Mouse (Mus musculus) embryonic facial prominence, embryonic 14.5 days (tissue): ENCODE results near the gene Tmem242. TPM values are rescaled to one million over a fixed set of nuclear protein-coding genes. Genes with fewer than 3 reads are reported as not detected.

Experiments used
- ATAC-seq: fragments of 200-750 bp; cut with Nextera tagmentation; 2 replicates; pipeline ENCODE4 v1.8.0; 2017; ENCODE audit warnings: low read depth, moderate number of reproducible peaks, moderate TSS enrichment
- DNase-seq: peaks from one replicate; pipeline ENCODE4 v3.0.0-alpha.2; 2015; ENCODE audit warnings: low spot score
- H3K27ac ChIP-seq: fragments of 300-500 bp; sonication (generic); replicated peaks from 2 replicates; pipeline ENCODE4 v1.5.1; 2014; ENCODE audit warnings: low read depth, mild to moderate bottlenecking, low read length, moderate library complexity
- H3K27me3 ChIP-seq: fragments of 300-500 bp; sonication (generic); replicated peaks from 2 replicates; pipeline ENCODE4 v1.6.1; 2014; ENCODE audit warnings: low read length; ENCODE audit not compliant: control insufficient read depth, insufficient read depth
- H3K36me3 ChIP-seq: fragments of 300-500 bp; sonication (generic); 2 replicates; pipeline ENCODE4 v1.6.1; 2014; ENCODE audit warnings: low read length, mixed read lengths; ENCODE audit not compliant: control insufficient read depth, insufficient read depth
- H3K4me1 ChIP-seq: fragments of 300-500 bp; sonication (generic); 2 replicates; pipeline ENCODE4 v1.6.1; 2014; ENCODE audit warnings: antibody characterized with exemption, low read length; ENCODE audit not compliant: control insufficient read depth, insufficient read depth
- H3K4me2 ChIP-seq: fragments of 300-500 bp; sonication (generic); 2 replicates; pipeline ENCODE4 v1.6.1; 2014; ENCODE audit warnings: low read depth, mild to moderate bottlenecking, low read length, moderate library complexity, mixed read lengths
- H3K4me3 ChIP-seq: fragments of 300-500 bp; sonication (generic); 2 replicates; pipeline ENCODE4 v1.5.1; 2014; ENCODE audit warnings: low read depth, mild to moderate bottlenecking, low read length
- H3K9ac ChIP-seq: fragments of 300-500 bp; sonication (generic); 2 replicates; pipeline ENCODE4 v1.6.1; 2014; ENCODE audit warnings: low read depth, mild to moderate bottlenecking, low read length, moderate library complexity, mixed read lengths
- H3K9me3 ChIP-seq: fragments of 300-500 bp; sonication (generic); 2 replicates; pipeline ENCODE4 v1.6.1; 2016; ENCODE audit warnings: low read length; ENCODE audit not compliant: control insufficient read depth
- WGBS: fragments of 180-500 bp; shearing (Covaris S2); extraction: QIAGEN DNeasy Blood & Tissue Kit; methylation state at CpG from one replicate; pipeline ENCODE4 v1.1.7; 2014; 5-methylcytosine and 5-hydroxymethylcytosine counted together
- polyA plus RNA-seq: library from polyadenylated mRNA; unstranded; fragments of >200 nt; fragmentation: Nextera tagmentation; extraction: Ambion mirVana; gene quantifications from 2 replicates; pipeline ENCODE4 v1.2.1, GENCODE M21; 2014

Tmem242 gene
- polyA plus RNA-seq, 1 experiment from 2014 or later = 116 TPM

GRCm38 (mm10) chr17:5400435-5401090, 39.5 kb downstream of the Tmem242 start:
- no peaks in the 10 kb centered on the region for H3K27me3 ChIP-seq
- no peak overlapping the region for H3K4me2 ChIP-seq
- no peak overlapping the region for H3K27ac ChIP-seq
- no peaks in the 10 kb centered on the region for H3K36me3 ChIP-seq
- WGBS = 70% methylated on average over 14 of the region's 14 CpGs
- ATAC-seq = no peak
- no peaks in the 10 kb centered on the region for H3K9me3 ChIP-seq
- no peak overlapping the region for H3K9ac ChIP-seq
- no peak for DNase-seq
- no peak overlapping the region for H3K4me3 ChIP-seq
- H3K4me1 ChIP-seq = peaks cover 5% of the 10 kb centered on the region; the same call in 1 of the 2 replicates

- Histone ChIP-seq H3K4me3 (no peak overlapping the region), H3K9me3 (no peaks in the 10 kb centered on the region), H3K4me2 (peak overlapping the region; percentile 17; the same call in 1 of the 2 replicates), H3K36me3 (no peaks in the 10 kb centered on the region), H3K4me1 (no peaks in the 10 kb centered on the region), H3K27me3 (no peaks in the 10 kb centered on the region), H3K27ac (no peak overlapping the region), H3K9ac (no peak overlapping the region)
- 27% methylated on average over 33 of the region's 33 CpGs for WGBS
- DNase-seq (peak; percentile 85), ATAC-seq (peak; percentile 85)
Observed at GRCm38 (mm10) chr17:5397148-5398007, 42.7 kb downstream of the Tmem242 start.

- WGBS = 75% methylated on average over 5 of the region's 5 CpGs
- H3K36me3 ChIP-seq = no peaks in the 10 kb centered on the region
- H3K9ac ChIP-seq = no peak overlapping the region
- H3K4me3 ChIP-seq = no peak overlapping the region
- no peak overlapping the region for H3K4me2 ChIP-seq
- no peak for ATAC-seq
- no peak for DNase-seq
- no peaks in the 10 kb centered on the region for H3K9me3 ChIP-seq
- no peaks in the 10 kb centered on the region for H3K4me1 ChIP-seq
- H3K27ac ChIP-seq = no peak overlapping the region
- H3K27me3 ChIP-seq = no peaks in the 10 kb centered on the region
Observed at GRCm38 (mm10) chr17:5396213-5396612, 43.8 kb downstream of the Tmem242 start.

- H3K4me2 ChIP-seq = no peak overlapping the region
- no peak overlapping the region for H3K27ac ChIP-seq
- ATAC-seq (no peak), DNase-seq (peak; percentile 29)
- H3K4me3 ChIP-seq = no peak overlapping the region
- no peaks in the 10 kb centered on the region for H3K9me3 ChIP-seq
- H3K27me3 ChIP-seq = no peaks in the 10 kb centered on the region
- H3K4me1 ChIP-seq = no peaks in the 10 kb centered on the region
- H3K9ac ChIP-seq = no peak overlapping the region
- 77% methylated on average over 16 of the region's 16 CpGs for WGBS
- no peaks in the 10 kb centered on the region for H3K36me3 ChIP-seq
Observed at GRCm38 (mm10) chr17:5395454-5396205, 44.4 kb downstream of the Tmem242 start.

- H3K4me1 ChIP-seq = no peaks in the 10 kb centered on the region
- no peaks in the 10 kb centered on the region for H3K9me3 ChIP-seq
- no peak for DNase-seq
- no peaks in the 10 kb centered on the region for H3K27me3 ChIP-seq
- H3K36me3 ChIP-seq = no peaks in the 10 kb centered on the region
- no peak overlapping the region for H3K9ac ChIP-seq
- 60% methylated on average over 10 of the region's 10 CpGs for WGBS
- H3K4me3 ChIP-seq = no peak overlapping the region
- H3K27ac ChIP-seq = no peak overlapping the region
- ATAC-seq = no peak
- no peak overlapping the region for H3K4me2 ChIP-seq
Observed at GRCm38 (mm10) chr17:5390682-5391081, 49.4 kb downstream of the Tmem242 start.

GRCm38 (mm10) chr17:5388351-5388750, 51.7 kb downstream of the Tmem242 start:
- Histone ChIP-seq H3K27me3 (no peaks in the 10 kb centered on the region), H3K9me3 (no peaks in the 10 kb centered on the region), H3K4me2 (no peak overlapping the region), H3K36me3 (no peaks in the 10 kb centered on the region), H3K4me3 (no peak overlapping the region), H3K9ac (no peak overlapping the region), H3K27ac (no peak overlapping the region), H3K4me1 (no peaks in the 10 kb centered on the region)
- 79% methylated on average over 3 of the region's 3 CpGs for WGBS
- DNase-seq (no peak), ATAC-seq (no peak)

GRCm38 (mm10) chr17:5386885-5387545, 53.0 kb downstream of the Tmem242 start:
- Histone ChIP-seq H3K36me3 (no peaks in the 10 kb centered on the region), H3K4me1 (no peaks in the 10 kb centered on the region), H3K4me2 (no peak overlapping the region), H3K9me3 (no peaks in the 10 kb centered on the region), H3K27ac (no peak overlapping the region), H3K4me3 (no peak overlapping the region), H3K27me3 (no peaks in the 10 kb centered on the region), H3K9ac (no peak overlapping the region)
- DNase-seq (no peak), ATAC-seq (no peak)
- WGBS = 86% methylated on average over 12 of the region's 12 CpGs

- H3K27me3 ChIP-seq = no peaks in the 10 kb centered on the region
- H3K4me3 ChIP-seq = no peak overlapping the region
- ATAC-seq (no peak), DNase-seq (no peak)
- H3K9me3 ChIP-seq = no peaks in the 10 kb centered on the region
- WGBS = 96% methylated on average over 1 of the region's 1 CpGs
- no peaks in the 10 kb centered on the region for H3K4me1 ChIP-seq
- H3K4me2 ChIP-seq = no peak overlapping the region
- no peak overlapping the region for H3K9ac ChIP-seq
- no peak overlapping the region for H3K27ac ChIP-seq
- H3K36me3 ChIP-seq = no peaks in the 10 kb centered on the region
Observed at GRCm38 (mm10) chr17:5385694-5386093, 54.4 kb downstream of the Tmem242 start.
